Comparison of ENCODE assay signal across 8 mouse cellular contexts in the genomic region with DNA sequence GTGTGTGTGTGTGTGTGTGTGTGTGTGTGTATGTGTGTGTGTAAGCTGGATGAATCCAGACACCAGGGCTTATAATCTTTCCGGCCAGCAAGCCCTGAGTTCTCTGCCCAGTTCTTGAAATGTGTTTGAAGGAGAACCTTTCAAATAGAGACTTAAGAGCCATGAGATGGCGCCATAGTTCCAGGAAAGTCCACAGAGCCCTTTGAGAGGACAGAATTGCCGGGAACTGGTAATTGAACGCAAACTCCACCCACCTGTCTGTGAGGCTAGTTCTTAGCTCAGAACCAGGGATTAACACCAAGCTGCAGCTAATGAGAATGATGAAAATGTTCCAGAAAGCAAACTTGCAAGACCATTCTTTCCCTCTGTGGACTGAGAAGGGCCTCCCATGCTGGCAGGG.
A peak's percentile ranks its signal among the peaks of the same experiment; 100 is the strongest.
DNase-seq lines count a peak whose midpoint lies in the region; ATAC-seq and TF ChIP-seq lines count a peak whose summit lies in the region.

No protein-coding gene starts in this region.

- 11% methylated on average over 4 of the region's 4 CpGs for WGBS in hindbrain, postnatal 0 days

- H3K4me1 ChIP-seq in hindbrain, postnatal 0 days (ENCODE audit: insufficient read depth, low read length), result no peaks in the 10 kb centered on the region

- no peak overlapping the region for H3K9ac ChIP-seq in hindbrain, postnatal 0 days (replicated peaks; ENCODE audit: low read length)

- no peak overlapping the region for H3K4me3 ChIP-seq in hindbrain, postnatal 0 days (ENCODE audit: low read length)

- H3K27ac ChIP-seq in hindbrain, postnatal 0 days, result no peak overlapping the region

- ATAC-seq in hindbrain, postnatal 0 days, result 0 out of 2 replicates have a peak, but pooled peaks have one; percentile 51

- H3K9me3 ChIP-seq in hindbrain, postnatal 0 days (ENCODE audit: low read length), result no peaks in the 10 kb centered on the region

- peak; percentile 71 for TF ChIP-seq CTCF in hindbrain, postnatal 0 days (IDR thresholded peaks at IDR 0.05; ENCODE audit: low read depth)

- peak; percentile 22 for DNase-seq in adrenal gland, postnatal 10 days
- no peak for DNase-seq in adrenal gland, adult 8-10 months
- peak; percentile 22 for DNase-seq in ovary, postnatal 14 days (ENCODE audit: low spot score)
- no peak for DNase-seq in ovary, postnatal 10 days (ENCODE audit: low spot score)
- DNase-seq in hindbrain, postnatal 0 days (ENCODE audit: low spot score), result peak; percentile 92
- DNase-seq in lung, postnatal 36 days, result peak; percentile 56
- no peak for DNase-seq in B cell, adult 2 months
- DNase-seq in spleen, adult 18-20 months, result no peak

- no peak overlapping the region for H3K4me2 ChIP-seq in hindbrain, postnatal 0 days (ENCODE audit: low read depth, low read length)

- no peaks in the 10 kb centered on the region for H3K36me3 ChIP-seq in hindbrain, postnatal 0 days (ENCODE audit: insufficient read depth, low read length)

- no peaks in the 10 kb centered on the region for H3K27me3 ChIP-seq in hindbrain, postnatal 0 days (ENCODE audit: insufficient read depth, low read length)

Comparison
In these comparisons a context has a peak if more than half of its experiments do, and no peak if none do; other contexts are left out.
1. DNase-seq: peak in adrenal gland, postnatal 10 days (single experiment), ovary, postnatal 14 days (single experiment), hindbrain, postnatal 0 days (single experiment) and lung, postnatal 36 days (single experiment); none in adrenal gland, adult 8-10 months (single experiment), ovary, postnatal 10 days (single experiment), B cell, adult 2 months (0 of 2) and spleen, adult 18-20 months (0 of 2).